Mouse (Mus musculus) thymus, postnatal 10 days (tissue): ENCODE results near the gene Tmem63b.

ENCODE experiments used
- DNase-seq, 2 experiments: peaks; one replicate each; pipeline ENCODE4 v3.0.0; 2021; ENCODE audit warnings: low spot score in 2 of 2

Tmem63b gene

DNA sequence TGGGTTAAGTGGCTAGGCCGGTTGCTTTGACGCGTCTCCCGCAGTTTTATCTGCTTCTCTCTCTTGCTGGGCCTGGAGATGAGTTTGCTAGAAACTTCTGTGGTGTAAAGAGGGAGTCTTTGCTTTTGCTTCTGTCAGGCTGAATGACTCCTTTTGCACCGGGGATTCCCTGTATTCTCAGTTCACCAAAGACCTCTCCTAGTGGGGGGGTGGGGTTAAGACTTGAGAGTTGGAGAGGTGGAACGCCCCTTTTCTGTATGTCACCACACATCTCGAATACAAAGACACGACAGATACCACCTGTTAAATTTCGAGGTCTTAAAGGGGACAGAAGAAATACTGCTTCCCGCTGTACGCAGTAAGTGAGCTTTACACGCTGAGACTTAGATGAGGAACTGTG, at the start of gene Tmem63b:
Tmem63b (minus strand) TSS at position 190 of the 400 bp plus-strand sequence.
- DNase-seq = peak; percentile 20 to 41

DNA sequence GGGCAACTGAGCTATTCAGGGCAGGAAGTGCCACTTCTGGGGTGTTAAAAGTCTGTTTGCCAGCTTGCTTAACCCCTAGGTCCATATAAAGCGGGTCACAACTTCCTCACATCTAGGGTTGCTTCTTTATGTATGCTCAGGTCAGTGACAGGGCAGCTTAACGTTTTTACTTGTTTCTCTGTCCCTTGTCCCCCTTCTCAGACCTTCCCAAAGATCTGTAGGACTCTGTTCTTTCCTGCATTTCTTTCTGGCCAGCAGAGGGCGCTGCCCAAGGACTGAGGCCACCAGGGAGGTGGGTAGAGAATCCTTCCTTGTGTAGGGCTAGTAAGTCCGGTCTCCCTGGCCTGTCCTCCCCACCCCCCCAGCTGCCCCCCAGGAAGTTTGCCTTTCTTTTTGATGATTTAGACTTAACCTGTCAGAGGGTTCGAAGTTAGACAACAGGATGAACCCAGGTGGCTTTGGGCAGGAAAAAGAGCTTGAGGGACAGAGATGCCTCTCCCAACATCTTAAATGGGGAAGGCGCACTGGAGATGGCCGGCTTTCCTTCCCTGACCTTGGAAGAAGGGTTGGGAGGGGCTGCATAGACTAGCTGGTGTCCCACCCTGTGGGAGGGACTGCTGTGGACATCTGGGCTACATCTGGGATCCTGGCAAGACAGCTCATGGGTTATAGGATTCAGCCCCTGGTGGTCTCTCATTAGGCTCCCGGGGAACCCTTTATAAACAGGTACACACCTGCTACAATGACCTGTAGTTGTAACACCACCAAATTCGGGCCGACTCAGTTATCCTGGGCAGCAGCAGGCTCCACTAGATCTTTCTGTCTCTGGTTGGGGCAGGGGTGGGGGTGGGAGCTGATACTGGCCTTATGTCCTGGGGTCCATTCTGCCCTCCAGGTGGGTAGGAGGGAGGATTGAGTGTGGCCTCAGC, 48.9 kb upstream of the Tmem63b start:
- peak; percentile 62 to 80 for DNase-seq

DNA sequence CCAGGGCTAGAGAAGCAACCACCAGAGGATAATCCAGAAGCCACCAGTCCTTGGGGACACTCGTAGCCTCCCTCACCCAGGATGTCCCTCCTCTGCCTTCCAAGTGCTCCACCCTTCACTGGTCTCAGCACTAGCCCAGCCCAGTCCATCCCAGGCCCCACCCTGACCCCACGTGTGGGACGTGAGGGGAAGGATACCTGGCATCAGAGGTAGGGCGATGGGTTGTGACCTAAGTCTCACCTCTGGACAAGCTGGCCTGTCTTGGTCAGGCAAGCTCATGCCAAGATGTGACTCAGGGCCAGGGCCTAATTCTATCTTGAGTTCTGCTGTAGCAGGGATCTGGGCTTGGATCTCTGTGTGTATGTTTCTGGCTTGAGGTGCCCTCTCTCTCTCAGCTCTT, 48.2 kb upstream of the Tmem63b start:
- no peak for DNase-seq

DNA sequence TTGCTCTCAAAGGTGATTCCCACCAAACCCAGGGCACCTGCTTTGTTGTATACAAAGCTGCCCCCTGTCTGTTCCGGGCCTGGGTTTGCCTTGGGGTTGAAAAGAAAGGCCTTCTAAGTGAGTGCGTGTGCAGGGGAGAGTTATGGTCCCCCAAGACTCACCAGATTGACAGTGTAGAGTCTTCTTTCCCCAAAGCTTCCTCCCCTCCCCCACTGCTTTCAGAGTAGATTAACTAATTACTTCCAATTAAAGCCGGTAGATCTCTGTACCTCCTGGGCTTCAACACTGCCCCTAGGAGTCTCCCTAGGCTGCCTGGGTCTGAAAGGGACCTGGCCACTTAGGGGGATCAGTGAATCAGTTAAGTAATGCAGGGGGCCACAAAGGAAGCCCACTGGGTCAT, 47.6 kb upstream of the Tmem63b start:
- DNase-seq = no peak

DNA sequence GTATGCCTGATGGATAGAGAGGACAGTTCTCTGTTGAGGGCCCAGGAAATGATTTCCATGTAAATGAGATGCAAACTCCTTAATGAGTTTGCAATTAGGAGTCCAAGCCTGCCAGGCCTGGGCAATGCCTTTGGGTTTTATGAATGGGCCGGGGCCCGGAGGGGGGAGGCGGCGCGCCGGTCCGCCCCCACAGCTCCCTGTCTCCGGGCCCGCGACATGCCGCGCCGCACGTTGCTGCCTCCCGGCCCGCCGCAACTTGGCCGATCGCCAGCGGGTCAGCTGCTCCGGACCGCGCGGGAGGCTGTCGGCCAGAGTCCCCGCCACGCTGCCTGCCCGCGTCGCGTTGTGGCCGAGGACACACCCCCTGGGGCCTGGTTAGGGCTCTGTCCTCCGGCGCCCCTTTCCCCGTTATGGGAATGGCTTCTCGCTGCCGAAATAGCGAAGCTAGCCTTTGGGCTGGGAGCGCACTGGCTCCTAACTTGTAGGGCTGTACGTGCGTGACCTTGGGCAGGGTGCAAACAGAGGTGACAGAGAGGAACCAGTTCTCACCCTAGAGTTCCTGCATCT, 47.1 kb upstream of the Tmem63b start, which contains the start of gene 1600014C23Rik:
1600014C23Rik (minus strand) TSS at position 110 of the 567 bp plus-strand sequence.
- no peak for DNase-seq

DNA sequence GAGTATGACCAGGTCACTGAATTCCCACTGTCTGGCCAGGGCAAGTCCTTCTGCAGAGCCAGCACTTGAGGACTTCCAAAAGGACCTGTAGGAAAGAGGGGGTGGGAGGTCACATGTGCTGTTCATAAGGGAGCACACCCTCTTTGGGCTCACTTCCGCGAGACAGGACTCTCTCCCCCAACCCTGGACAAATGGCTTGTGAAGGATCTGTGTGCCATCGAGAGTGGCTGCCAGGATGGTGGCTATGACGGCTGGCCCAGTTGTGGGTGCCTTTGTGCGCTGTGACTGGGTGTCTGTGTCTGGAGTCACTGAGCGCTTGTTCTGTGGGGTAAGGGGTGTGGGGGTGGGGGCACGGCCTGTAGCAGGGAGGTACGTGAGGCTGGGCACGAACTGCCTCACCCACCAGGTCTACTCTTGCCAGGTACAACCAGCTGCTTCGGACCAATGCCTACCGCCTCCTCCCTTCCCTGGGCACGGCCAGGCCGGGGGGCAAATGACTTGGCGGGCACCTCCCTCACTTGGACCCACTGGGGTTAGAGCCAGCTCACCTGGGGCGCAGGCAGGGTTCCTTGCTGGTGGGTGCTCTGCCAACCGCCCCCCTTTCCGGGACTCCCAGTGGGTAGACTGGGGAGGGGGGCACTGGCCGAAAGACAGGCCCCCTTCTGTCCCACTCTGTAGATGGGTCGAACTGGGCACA, 46.5 kb upstream of the Tmem63b start:
- no peak for DNase-seq

DNA sequence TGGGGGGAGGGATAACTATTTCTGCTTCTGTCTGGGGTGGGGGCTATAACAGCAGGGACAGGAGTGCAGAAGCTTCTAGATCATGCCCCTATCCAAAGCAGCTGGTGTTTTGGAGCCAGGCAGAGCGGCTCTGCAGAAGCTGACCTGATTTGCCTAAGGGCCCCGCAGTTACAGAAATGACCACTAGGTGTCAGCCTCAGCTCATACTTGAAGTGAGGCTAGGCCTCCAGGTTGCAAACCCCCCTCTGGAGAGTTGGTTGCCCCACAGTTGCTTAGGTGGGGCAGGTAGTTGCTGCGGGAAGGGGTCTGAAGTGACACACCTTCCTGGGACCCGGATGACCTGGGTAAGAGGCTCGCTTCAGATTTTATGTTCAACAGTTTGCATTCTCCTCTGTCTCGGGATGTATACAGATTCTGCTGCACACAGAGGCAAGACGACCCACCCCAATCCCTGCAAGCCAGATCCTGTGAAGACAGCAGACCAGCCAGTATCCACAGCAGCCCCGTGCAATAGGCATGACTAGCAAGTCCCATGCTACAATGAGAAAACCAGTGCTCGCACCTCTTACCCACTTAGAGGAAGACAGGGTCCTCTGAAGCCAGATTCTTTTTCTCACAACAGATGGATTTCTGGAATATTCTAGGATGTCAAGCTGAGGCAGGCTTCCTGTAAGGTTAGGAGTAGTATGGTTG, 44.6 kb upstream of the Tmem63b start:
- DNase-seq = peak; percentile 79 to 89

DNA sequence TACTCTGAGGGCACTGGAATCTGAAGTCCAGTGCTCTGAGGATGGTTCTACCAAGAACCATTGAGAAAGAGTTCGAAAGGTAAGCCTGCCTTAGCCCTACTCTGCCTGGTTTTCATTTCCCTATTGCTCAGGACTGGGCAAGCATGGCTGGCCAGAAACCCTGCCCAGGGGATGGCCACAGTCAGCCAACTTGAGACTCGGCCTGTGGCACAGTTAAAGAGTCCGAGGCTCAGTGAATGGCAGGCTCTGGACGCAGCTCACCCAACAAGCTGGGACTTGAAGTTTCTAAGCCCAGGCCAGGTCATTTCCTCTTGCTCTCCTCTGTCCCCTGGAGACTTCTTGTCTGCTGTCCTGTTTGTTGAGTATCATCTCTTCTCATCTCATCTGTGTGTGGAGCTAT, 44.0 kb upstream of the Tmem63b start:
- no peak for DNase-seq

DNA sequence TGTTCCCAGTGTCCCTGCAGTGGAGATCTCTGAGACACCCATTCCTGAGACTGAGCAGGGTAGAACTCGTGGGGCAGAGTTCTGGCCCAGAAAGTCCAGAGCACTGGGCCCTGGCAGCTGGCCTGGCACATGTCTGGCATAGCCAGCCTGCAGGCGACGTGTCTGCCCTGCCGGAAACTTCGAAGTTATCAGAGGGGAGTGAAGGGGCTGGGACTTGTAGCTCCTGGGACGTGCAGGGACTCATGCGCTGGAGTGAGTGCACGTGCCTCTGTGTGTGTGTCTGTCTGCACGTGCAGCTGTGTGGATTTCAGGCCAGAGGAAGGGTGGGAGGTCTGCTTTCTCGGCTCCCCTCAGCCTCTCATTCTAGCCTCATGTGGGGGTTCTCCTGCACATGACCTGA, 42.7 kb upstream of the Tmem63b start:
- DNase-seq = no peak

DNA sequence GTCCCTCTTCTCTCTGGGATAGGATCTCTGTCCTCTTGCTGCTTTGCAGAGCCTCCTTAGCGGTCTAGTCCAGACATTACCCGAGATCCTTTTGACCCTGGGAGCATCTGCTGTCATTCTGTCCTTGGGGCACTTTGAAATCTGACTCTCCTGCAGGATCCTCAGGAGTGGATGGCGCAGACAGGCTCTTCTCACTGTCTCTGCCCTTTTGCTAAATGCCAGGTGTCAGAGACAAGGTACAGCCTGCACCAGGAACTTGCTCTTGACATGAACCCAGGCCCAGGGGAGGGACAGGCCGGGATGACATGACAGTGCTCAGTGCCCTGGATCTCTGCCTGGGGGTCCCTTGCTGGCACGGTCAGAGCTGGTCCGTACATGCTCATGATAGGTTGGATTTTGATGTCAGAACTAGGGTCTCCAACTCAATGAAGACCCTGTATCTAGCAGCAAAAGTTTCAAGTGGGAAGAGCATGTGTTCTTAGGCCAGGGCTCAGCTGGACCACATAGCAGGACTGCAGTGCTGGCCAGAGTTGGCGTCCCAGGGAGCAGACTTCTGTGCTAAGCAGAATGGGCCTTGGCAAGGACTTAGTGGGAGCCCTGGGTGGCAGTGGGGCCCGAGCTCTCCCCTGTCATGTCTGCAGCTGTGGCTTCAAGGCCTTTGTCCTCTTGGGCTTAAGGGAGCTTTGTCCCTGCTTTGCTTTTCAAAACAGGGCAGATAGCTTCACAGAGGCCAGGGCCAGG, 41.4 kb upstream of the Tmem63b start:
- DNase-seq = no peak

DNA sequence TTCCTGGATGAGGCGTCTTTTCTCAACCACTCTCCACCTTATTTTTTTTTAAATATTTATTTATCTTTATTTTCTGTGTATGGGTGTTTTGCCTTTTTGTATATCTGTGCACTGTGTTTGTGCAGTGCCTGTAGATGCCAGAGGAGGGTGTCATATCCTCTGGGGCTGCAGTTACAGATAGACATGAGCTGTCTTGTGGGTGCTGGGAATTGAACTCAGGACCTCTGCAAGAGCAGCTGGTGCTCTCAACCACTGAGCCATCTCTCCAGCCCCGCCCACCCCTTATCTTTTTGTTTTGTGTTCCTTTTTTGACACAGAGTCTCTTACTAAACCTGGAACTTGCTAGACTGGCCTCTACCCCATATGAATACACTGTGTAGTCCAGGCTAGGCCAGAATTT, 40.8 kb upstream of the Tmem63b start:
- DNase-seq = no peak

DNA sequence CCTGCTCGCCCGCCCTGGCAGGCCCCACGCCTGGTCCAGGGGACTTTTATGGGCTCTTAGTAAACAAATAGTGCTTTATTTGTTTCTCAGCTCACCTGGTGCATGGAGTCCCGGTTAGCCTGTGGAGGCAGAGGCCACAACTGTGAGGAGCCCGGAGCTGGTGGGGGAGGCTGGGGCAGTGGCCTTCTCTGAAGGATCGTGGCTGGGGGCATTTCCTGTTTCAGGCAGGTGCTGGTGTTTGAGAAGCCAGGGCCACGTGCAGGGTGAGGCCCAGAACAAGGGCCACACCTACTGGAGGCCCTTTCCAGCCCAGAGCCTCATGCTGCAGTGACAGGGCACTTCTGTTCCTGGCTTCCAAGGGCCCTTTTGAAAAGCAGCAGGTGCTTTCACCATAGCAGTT, 39.5 kb upstream of the Tmem63b start:
- no peak for DNase-seq

DNA sequence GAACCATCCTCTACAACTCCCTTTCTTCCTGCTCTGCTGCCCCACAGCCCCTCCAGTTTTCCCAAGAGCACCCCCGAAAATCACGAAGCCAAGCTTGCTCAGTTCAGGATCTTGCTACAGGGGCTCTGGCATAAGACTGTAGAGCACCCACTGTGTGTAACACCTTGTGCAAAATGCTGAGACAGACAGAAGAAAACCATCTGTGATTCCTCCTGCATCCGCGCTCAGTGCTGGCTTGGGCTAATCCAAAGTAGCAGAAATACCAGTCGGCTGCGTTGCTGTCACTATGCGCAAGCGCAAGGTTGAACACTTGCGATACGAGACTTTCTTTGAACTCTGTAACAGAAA, 37.8 kb upstream of the Tmem63b start:
- no peak for DNase-seq

DNA sequence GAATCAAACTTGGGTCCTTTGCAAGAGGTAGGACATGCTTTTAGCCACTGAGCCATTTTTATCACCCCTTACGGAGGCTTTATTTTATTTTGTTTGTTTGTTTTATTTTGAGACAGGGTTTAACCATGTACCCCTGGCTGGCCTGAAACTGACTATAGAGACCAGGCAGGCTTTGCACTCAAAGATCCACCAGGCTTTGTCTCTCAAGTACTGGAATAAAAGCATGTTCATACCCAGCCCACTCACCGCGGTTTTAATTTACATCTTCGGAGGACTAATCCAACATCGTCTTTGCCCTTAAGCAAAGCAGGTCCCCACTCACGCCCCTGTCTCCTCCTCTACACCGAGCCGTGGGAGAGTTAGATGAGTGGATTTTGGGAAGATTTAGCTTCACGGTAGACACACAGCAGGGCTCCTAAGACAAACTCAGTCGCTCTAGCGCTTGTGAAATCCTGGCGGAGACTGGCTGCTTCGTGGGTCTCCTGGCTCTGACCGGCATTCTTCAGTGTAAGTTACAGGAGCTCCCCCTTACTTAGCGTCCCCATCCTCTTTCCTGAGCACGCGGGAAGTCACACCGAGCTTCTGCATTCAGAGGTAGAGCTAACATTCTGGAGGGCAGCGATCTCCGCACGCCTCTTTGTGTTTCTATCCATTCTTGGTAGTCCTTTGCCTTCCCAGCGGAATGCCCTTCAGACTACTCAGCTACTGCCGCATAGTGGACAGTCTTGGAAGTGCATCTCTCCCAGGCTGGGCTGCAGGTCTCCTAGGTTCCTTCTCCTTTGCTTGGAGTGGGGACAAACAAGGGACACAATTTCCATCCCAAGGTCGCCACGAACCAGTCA, 37.2 kb upstream of the Tmem63b start:
- peak; percentile 31 to 76 for DNase-seq

DNA sequence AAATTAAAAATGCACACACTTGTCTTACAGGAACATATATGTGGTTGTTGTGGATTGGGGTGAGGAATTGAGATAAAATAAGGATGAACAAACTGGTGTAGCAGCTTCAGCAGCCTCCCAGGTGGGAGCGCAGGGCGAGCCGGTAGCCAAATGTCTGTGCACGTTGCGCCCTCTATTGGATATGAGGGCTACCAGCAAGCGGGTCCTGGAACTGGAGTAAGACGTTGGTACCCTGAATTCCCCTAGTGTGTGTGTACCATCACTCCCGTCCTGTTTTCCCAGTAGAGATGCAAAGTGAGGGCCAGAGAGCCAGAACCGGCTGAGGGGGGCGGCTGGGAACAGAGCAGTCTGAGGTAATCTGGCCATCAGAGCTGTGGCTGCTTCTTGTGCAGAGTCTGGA, 31.6 kb upstream of the Tmem63b start:
- peak; percentile 60 to 77 for DNase-seq

DNA sequence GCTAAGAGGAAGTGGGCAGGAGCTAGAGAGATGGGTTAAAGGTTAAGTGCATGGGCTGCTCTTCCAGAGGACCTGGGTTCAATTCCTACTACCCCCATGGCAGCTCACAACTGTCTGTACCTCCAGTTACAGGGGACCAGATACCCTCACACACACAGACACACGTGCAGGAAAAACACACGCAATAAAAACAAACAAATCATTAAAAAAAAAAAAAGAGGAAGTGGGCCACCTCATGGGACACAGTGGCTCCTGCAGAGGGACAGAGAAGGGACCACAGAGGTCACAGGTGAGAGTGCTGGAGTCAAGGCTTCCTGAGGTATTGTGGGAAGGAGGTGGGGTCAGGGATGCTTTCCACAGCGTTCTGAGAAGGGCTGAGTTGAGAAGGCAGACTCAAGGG, 24.8 kb upstream of the Tmem63b start:
- DNase-seq = no peak

DNA sequence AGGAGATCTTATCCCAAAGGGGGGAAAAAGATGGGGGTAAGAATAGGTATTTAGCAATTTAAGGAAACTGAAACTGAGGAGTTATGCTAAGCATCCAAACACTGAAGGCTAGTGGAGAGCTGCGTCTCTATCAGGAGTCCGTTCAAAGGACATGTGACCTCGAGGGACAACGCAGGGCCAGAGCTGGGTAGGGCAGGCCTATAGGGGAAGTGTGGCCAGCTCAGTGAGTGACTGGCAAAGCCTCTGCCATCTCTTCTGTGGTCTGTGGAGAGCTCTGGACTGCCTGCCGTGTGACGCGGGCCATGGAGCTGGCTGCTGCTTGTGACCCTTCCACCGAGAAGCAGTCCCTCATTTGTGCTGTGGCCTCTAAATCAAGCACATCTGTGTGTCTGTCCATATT, 23.7 kb upstream of the Tmem63b start:
- DNase-seq = no peak

DNA sequence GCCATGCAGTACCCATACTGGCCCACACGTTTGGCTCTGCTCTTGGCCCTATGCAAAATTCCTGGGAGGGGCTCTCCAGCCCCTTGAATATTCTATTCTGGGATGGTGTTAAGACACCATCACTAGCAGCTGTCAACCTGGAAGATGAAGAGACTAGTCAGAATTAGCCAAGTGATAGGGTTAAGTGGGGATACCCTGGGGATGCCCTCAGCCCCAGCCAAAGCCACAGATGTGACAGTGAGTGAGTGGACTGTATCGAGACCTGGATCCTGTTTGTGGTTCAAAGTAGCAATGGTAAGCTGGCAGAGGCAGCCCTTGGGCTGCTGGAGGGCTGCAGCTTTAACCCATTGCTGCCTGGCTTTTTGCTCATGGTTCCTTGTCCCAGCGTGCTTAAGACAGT, 23.1 kb upstream of the Tmem63b start:
- no peak for DNase-seq

DNA sequence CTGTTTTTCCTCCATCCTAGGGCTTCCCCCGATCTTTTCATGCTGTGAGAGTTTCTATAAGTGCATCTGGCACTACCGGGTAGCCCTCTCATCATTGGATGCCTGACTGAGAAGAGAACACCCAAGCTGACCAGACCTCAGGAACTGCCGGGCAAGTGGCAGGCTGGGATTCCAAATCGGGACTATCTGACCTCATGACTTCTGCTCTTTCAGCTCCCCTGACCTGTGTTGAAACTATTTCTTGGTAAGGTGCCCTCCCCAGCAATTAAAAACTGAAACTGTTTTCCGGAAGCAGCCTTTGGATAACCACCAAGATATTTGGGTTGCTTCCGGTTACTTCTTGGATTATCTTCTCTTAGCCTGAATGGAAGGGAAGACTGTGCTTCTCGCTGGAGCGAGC, 21.5 kb upstream of the Tmem63b start:
- no peak for DNase-seq

DNA sequence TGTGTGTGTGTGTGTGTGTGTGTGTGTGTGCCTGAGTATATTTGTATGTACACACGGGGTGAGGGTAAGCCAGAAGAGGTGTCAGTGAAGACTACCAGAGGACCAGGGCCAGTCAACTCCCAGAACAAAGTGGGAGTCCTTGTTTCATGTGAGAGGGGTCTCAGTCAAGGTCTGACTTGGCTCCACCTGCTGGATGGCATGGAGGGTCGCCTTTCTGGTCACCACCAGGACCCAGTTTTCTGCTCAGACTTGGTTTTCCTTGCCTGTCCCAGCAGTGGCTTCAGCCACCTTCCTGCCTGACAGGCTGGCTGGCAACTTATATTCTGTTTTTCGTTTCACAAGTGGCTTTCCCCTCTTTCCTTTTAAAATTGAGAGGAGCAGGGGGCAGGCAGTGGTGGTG, 20.7 kb upstream of the Tmem63b start:
- no peak for DNase-seq

DNA sequence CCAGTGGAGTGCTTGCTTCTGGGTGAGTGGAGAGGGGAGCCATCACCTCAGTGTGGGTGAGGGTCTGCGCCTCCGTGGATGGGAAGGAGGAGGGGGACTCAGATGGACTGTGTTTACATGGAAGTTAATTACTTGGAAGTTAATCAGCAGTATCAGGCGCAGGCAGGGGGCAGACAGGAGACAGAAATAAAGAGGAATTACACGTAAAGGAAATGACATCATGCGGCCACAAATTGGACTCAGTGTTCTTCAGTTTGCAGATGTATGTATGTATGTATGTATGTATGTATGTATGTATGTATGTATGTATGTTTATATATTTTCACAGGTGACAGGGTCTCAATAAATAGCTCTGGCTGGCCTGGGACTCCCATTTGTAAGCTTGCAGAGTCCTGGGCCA, 20.1 kb upstream of the Tmem63b start:
- no peak for DNase-seq
